Mouse (Mus musculus) thymus, adult 18-20 months (tissue): ENCODE measurements around the gene Akt3.

Experiments
- DNase-seq, 2 experiments: peaks; one replicate each; pipeline ENCODE4 v3.0.0; 2022; ENCODE audit warnings: mixed read lengths in 2 of 2

The Akt3 gene

DNA sequence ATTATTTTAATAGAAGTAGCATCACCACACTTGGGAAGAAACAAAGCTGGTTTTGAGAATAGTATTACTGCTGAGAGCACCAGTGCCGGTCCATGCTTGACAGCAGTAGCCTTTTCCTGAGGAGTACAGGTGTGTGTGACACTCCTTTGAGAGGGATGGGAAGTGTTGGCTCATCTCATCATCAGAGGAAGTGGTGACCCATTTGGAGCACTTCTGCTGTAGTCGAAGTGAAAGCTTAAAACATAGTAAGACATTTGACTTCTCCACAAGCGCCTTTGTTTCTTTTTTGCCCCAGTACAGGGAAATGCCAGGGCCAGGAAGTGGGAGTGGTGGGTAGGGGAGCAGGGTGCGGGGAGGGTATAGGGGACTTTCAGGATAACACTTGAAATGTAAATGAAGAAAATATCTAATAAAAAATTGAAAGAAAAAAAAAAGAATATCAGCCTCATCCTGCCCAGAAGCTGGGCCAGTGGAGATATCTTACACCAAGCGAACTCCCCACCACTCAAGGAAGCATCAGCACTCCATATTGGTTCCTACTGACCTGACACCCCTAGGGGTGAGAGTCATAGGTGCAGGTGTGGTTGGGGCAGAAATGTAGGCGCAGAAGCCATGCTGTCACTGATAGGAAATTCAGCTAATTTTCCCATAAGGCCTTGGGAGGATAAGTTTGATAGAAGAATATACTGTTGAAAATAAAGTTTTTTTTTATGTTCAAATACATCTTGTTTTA, 284.5 kb downstream of the Akt3 start:
- DNase-seq = no peak

DNA sequence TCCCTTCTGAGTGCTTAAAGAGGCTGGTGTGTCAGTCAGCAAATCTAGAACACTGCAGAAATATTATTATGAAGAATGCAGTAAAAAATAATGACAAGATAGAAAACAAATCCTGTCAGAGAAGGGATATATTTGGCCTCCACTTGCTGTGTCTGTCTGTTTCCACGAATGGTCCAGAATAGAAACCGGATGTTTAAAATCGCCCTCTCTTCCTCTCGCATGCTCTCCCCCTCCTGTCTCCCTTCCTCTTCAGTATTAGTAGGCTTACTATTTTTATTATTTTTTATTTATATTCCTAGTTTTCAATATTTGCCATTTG, 286.6 kb downstream of the Akt3 start:
- no peak for DNase-seq

GRCm38 (mm10) chr1:176970635-176971478, 287.1 kb downstream of the Akt3 start:
- no peak for DNase-seq
